21 mouse cellular contexts compared by ENCODE assay signal in genomic region chr1:93013367-93013766, GRCm38 (mm10). TPM values are rescaled to one million over a fixed set of nuclear protein-coding genes. Genes with fewer than 3 reads are reported as not detected.
"Had no signal": no experiment of that assay in that cellular context is flagged by ENCODE, and none has a peak within 500 bp of the region (broad histone marks: within the 10 kb centered on the region; RNA-seq: fewer than 3 reads in every experiment).

No protein-coding gene starts in this region.

- H3K9ac ChIP-seq: neural tube, embryonic 13.5 days; neural tube, embryonic 15.5 days; stomach, embryonic 15.5 days had no signal

- DNase-seq: retina, postnatal 1 day; right cerebral cortex, adult 18-20 months; right cerebral cortex, postnatal 14 days; right cerebral cortex, postnatal 25 days; right cerebral cortex, postnatal 4 days; spleen, adult 18-20 months; thymus, adult 18-20 months; thymus, adult 2 months; thymus, postnatal 14 days; thymus, postnatal 25 days; thymus, postnatal 36 days; thymus, postnatal 4 days had no signal

- H3K9me3 ChIP-seq: neural tube, embryonic 13.5 days; neural tube, embryonic 15.5 days; stomach, embryonic 15.5 days had no signal

- H3K4me1 ChIP-seq: neural tube, embryonic 13.5 days; neural tube, embryonic 15.5 days; stomach, embryonic 15.5 days had no signal

- H3K27ac ChIP-seq: neural tube, embryonic 13.5 days; neural tube, embryonic 15.5 days; stomach, embryonic 15.5 days; stomach, postnatal 0 days had no signal

- H3K36me3 ChIP-seq: stomach, embryonic 15.5 days had no signal

- H3K27me3 ChIP-seq: neural tube, embryonic 13.5 days; neural tube, embryonic 15.5 days; stomach, embryonic 15.5 days had no signal

- H3K4me3 ChIP-seq: neural tube, embryonic 13.5 days; neural tube, embryonic 15.5 days; stomach, embryonic 15.5 days had no signal

- H3K4me2 ChIP-seq: neural tube, embryonic 13.5 days; neural tube, embryonic 15.5 days; stomach, embryonic 15.5 days had no signal

RNA-seq across cellular contexts. Expression of gene Aqp12, which starts 7.2 kb away (rescaled TPM):
- total RNA-seq: neutrophil, adult 5-6 weeks had no signal
- polyA plus RNA-seq: neural tube, embryonic 13.5 days; neural tube, embryonic 14.5 days; neural tube, embryonic 15.5 days; stomach, embryonic 14.5 days; stomach, postnatal 0 days; thymus, postnatal 0 days; urinary bladder, adult 2 months had no signal
